Mouse (Mus musculus) liver, embryonic 14.5 days (tissue): ENCODE data around the gene Sla2. TPM values are rescaled to one million over a fixed set of nuclear protein-coding genes. Genes with fewer than 3 reads are reported as not detected.
A peak's percentile ranks its signal among the peaks of the same experiment; 100 is the strongest.
"Not testable (repeated sequence)": the region's sequence is repeated elsewhere in the genome, so short reads cannot be mapped to it uniquely, and the experiment has no call there.

Experiments used
- ATAC-seq: fragments of 200-750 bp; cut with Nextera tagmentation; 2 replicates; pipeline ENCODE4 v1.8.0; 2017; ENCODE audit warnings: moderate number of reproducible peaks, mild to moderate bottlenecking, moderate library complexity; ENCODE audit not compliant: insufficient read depth
- DNase-seq, 3 experiments: peaks; one replicate each; pipeline ENCODE4 v3.0.0-alpha.2; 2012 to 2013; ENCODE audit warnings: low read depth in 3 of 3, low spot score in 3 of 3
- H3K27ac ChIP-seq: fragments of 300-500 bp; sonication (generic); 2 replicates; pipeline ENCODE4 v1.5.1; 2014; ENCODE audit warnings: moderate library complexity, mild to moderate bottlenecking, control low read depth, inconsistent platforms
- H3K27me3 ChIP-seq: fragments of 300-500 bp; sonication (generic); 2 replicates; pipeline ENCODE4 v1.6.1; 2014; ENCODE audit warnings: mild to moderate bottlenecking, low read length, moderate library complexity; ENCODE audit not compliant: control insufficient read depth, insufficient read depth
- H3K36me3 ChIP-seq: fragments of 300-500 bp; sonication (generic); replicated peaks from 2 replicates; pipeline ENCODE4 v1.6.1; 2014; ENCODE audit warnings: low read depth; ENCODE audit not compliant: control insufficient read depth, insufficient read depth
- H3K4me1 ChIP-seq, 2 experiments: fragments of 200-500 bp in 1 of 2; fragments of 300-500 bp in 1 of 2; sonication (generic) in 1 of 2; replicated peaks; 2 replicates each; pipeline ENCODE4 v1.6.1; 2012 to 2014; ENCODE audit warnings: antibody characterized with exemption in 1 of 2, inconsistent platforms in 1 of 2, low read length in 1 of 2; ENCODE audit not compliant: control insufficient read depth in 2 of 2, insufficient read depth in 2 of 2
- H3K4me2 ChIP-seq: fragments of 300-500 bp; sonication (generic); 2 replicates; pipeline ENCODE4 v1.6.1; 2014; ENCODE audit warnings: low read depth, mild to moderate bottlenecking, control low read depth, moderate library complexity
- H3K4me3 ChIP-seq, 2 experiments: fragments of 200-500 bp in 1 of 2; fragments of 300-500 bp in 1 of 2; sonication (generic) in 1 of 2; 2 replicates each; pipeline ENCODE4 v1.5.1; 2012 to 2014; ENCODE audit warnings: low read depth in 2 of 2, low read length in 2 of 2, mild to moderate bottlenecking in 2 of 2, control low read depth in 1 of 2, inconsistent platforms in 1 of 2, moderate library complexity in 1 of 2; ENCODE audit not compliant: insufficient read depth in 1 of 2
- H3K9ac ChIP-seq: fragments of 300-500 bp; sonication (generic); replicated peaks from 2 replicates; pipeline ENCODE4 v1.6.1; 2014; ENCODE audit warnings: mild to moderate bottlenecking, control low read depth, moderate library complexity
- H3K9me3 ChIP-seq: fragments of 300-500 bp; sonication (generic); 2 replicates; pipeline ENCODE4 v1.6.1; 2016; ENCODE audit warnings: low read length, mixed read lengths; ENCODE audit not compliant: control insufficient read depth
- CTCF ChIP-seq: IDR thresholded peaks from 2 replicates; pipeline ENCODE4 v1.5.1; 2016; ENCODE audit warnings: antibody characterized with exemption, low read depth, control low read depth
- EP300 ChIP-seq: IDR thresholded peaks from 2 replicates; pipeline ENCODE4 v1.6.1; 2016; ENCODE audit warnings: antibody characterized with exemption, low read depth
- WGBS: fragments of 180-500 bp; shearing (Covaris S2); extraction: QIAGEN DNeasy Blood & Tissue Kit; methylation state at CpG from one replicate; pipeline ENCODE4 v1.1.7; 2014; ENCODE audit not compliant: insufficient replicate concordance; 5-methylcytosine and 5-hydroxymethylcytosine counted together
- polyA plus RNA-seq, 2 experiments: library from polyadenylated mRNA; depleted of rRNA in 1 of 2; stranded (reverse) in 1 of 2; unstranded in 1 of 2; fragments of >200 nt; fragmentation: Nextera tagmentation in 1 of 2; extraction: Ambion mirVana in 1 of 2; gene quantifications; 2 replicates each; pipeline versions ENCODE4 v1.2.1 to v1.2.3; 2012 to 2014

Sla2 gene
- polyA plus RNA-seq, 2 experiments = 0.90 to 1.4 TPM

- Histone ChIP-seq H3K27ac (no peak overlapping the region), H3K9ac (0 out of 2 replicates have a peak overlapping the region, but pooled peaks have one; percentile 24), H3K4me3 (no peak overlapping the region), H3K4me2 (no peak overlapping the region), H3K27me3 (no peaks in the 10 kb centered on the region), H3K4me1 (peaks cover 19 to 46% of the 10 kb centered on the region in 2 experiments), H3K9me3 (no peaks in the 10 kb centered on the region), H3K36me3 (peaks cover 15% of the 10 kb centered on the region)
- 55% methylated on average over 11 of the region's 11 CpGs for WGBS
- no peak for DNase-seq
- TF ChIP-seq CTCF (no peak), EP300 (0 out of 2 replicates have a peak, but pooled peaks have one; percentile 37)
- no peak for ATAC-seq
These were observed 42.6 kb upstream of the Sla2 start for GRCm38 (mm10) chr2:156929519-156930120.

- DNase-seq (no peak), ATAC-seq (no peak)
- H3K9me3 ChIP-seq = no peaks in the 10 kb centered on the region
- H3K27ac ChIP-seq = no peak overlapping the region
- no peak overlapping the region for H3K9ac ChIP-seq
- H3K4me3 ChIP-seq = no peak overlapping the region
- 91% methylated on average over 6 of the region's 6 CpGs for WGBS
- H3K27me3 ChIP-seq = no peaks in the 10 kb centered on the region
- TF ChIP-seq EP300 (no peak), CTCF (no peak)
- no peak overlapping the region for H3K4me2 ChIP-seq
- H3K4me1 ChIP-seq = peaks cover 27 to 54% of the 10 kb centered on the region in 2 experiments
- peaks cover 15% of the 10 kb centered on the region for H3K36me3 ChIP-seq
These were observed 41.6 kb upstream of the Sla2 start for GRCm38 (mm10) chr2:156928606-156929005.

- no peaks in the 10 kb centered on the region for H3K9me3 ChIP-seq
- DNase-seq (no peak), ATAC-seq (no peak)
- H3K4me2 ChIP-seq = no peak overlapping the region
- 82% methylated on average over 6 of the region's 6 CpGs for WGBS
- H3K27ac ChIP-seq = no peak overlapping the region
- H3K4me1 ChIP-seq = peaks cover 36 to 64% of the 10 kb centered on the region in 2 experiments
- no peaks in the 10 kb centered on the region for H3K27me3 ChIP-seq
- no peak overlapping the region for H3K9ac ChIP-seq
- no peak overlapping the region for H3K4me3 ChIP-seq
- H3K36me3 ChIP-seq = peaks cover 12% of the 10 kb centered on the region
- TF ChIP-seq EP300 (no peak), CTCF (no peak)
These were observed 40.7 kb upstream of the Sla2 start for GRCm38 (mm10) chr2:156927663-156928062.

GRCm38 (mm10) chr2:156925611-156926010 lies 38.6 kb upstream of the Sla2 start:
- peak overlapping the region; percentile 94 for H3K27ac ChIP-seq
- not testable (repeated sequence) for H3K27me3 ChIP-seq, H3K36me3 ChIP-seq, H3K9ac ChIP-seq, ATAC-seq, DNase-seq, H3K9me3 ChIP-seq, H3K4me2 ChIP-seq, H3K4me3 ChIP-seq
- H3K4me1 ChIP-seq = peaks cover 36 to 65% of the 10 kb centered on the region in 2 experiments
- 65% methylated on average over 3 of the region's 3 CpGs for WGBS
- TF ChIP-seq CTCF = 0 out of 2 replicates have a peak, but pooled peaks have one; percentile 25

- peak; percentile 20; the same call in 1 of the 2 replicates for ATAC-seq
- H3K27me3 ChIP-seq, DNase-seq, H3K4me3 ChIP-seq, H3K36me3 ChIP-seq, H3K9ac ChIP-seq, H3K9me3 ChIP-seq: not testable (repeated sequence)
- 81% methylated on average over 4 of the region's 4 CpGs for WGBS
- H3K4me1 ChIP-seq = peaks cover 36 to 68% of the 10 kb centered on the region in 2 experiments
- peak overlapping the region; percentile 50; the same call in 1 of the 2 replicates for H3K4me2 ChIP-seq
- H3K27ac ChIP-seq = peak overlapping the region; percentile 94
These were observed 38.1 kb upstream of the Sla2 start for GRCm38 (mm10) chr2:156925075-156925474.
